Mouse (Mus musculus): ENCODE data around the gene Pacrg.
A peak's percentile ranks its signal among the peaks of the same experiment; 100 is the strongest.

Pacrg gene

DNA sequence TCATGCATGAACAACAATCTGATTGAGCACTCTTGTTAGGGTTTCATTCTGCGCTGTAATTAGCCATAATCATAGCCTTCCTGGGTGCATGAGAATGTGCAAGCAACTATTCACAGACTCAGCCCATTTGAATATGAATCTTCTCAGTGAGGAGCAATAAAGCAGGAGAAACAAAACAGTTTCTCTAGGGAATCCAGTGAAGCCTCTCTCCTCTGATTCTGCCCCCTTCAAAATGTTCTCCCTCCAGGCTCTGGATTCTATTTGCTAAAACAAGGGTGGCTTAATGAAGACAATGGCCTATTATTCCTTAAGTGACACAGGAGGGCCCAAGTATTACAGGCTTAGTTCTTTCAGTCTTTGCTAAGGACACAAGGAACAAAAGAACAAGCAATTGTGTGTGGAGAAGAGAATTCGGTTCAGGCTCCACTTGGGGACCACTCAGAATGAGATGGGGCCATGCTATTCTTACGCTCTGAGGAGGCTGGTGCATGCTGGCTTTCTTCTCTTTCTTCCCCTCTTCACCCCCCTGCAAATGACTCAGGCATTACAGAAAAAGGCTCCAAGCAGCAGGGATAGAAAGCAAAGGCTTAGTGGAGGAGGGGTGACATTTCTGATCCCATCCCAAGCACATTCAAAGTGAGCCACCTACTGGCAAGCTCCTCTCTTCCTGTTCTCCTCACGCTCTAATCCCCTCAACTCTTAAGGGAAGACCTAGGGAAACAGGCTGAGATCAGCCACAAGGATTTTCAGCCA, 95.2 kb downstream of the Pacrg start:
- peak; percentile 63 for DNase-seq (ENCODE audit: low read depth, low spot score)

DNA sequence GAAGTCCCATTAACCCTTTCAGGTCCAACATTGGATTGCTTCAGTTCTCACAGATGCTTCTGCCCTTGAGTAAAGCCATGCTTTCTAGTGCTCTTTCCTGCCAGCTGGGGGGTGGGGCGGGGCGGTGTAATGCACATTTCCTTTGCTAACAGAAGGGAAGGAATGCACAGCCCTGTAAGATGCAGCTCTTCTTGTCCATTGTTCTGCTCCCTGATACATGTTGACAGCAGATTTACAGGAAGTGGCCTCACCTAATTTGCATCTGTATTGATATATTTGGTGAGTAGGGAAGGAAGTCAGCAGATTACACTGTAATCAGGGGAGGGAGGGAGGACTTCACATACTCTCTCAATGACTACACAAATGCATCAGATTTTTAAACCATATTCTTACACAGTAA, 100.0 kb downstream of the Pacrg start:
- DNase-seq (ENCODE audit: low read depth, low spot score), result no peak

DNA sequence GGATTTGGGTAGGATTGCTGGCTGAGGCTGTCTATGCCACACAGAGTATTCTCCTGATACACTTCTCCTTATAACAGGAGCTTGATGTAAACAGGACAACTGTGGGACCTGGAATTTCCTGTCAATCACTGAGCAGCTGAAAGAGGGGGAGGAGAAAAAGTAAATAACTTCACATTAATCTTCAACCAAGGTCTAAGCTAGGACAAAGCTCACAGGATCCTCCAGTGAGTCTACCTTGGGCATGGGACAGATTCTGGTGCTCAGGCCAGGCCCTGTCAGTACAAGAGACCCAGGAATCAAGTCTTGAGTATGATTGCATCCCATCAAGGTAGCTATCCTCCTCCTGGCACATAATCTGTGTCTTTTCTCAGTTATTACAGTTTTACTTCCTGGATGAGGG, 102.1 kb downstream of the Pacrg start:
- no peak for DNase-seq (ENCODE audit: low read depth, low spot score)

DNA sequence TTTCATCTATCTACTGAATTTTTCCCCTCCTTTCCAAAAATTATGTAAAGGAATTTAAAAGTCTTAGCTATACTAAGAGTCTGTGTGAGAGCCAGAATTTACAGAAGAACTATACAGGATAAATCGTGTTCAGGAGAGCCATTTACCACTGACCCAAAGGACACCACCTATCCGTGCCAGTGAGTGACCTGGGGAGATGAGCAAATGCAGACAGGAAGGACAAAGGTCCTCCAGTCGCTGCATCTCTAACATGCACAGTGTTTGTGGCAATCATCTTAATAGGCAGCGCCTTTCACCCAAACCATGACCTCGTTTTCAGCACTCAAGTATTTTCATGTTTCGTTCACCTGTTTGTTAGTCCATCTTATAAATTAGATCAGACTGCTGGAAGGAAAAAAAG, 105.4 kb downstream of the Pacrg start:
- DNase-seq (ENCODE audit: low read depth, low spot score), result no peak

DNA sequence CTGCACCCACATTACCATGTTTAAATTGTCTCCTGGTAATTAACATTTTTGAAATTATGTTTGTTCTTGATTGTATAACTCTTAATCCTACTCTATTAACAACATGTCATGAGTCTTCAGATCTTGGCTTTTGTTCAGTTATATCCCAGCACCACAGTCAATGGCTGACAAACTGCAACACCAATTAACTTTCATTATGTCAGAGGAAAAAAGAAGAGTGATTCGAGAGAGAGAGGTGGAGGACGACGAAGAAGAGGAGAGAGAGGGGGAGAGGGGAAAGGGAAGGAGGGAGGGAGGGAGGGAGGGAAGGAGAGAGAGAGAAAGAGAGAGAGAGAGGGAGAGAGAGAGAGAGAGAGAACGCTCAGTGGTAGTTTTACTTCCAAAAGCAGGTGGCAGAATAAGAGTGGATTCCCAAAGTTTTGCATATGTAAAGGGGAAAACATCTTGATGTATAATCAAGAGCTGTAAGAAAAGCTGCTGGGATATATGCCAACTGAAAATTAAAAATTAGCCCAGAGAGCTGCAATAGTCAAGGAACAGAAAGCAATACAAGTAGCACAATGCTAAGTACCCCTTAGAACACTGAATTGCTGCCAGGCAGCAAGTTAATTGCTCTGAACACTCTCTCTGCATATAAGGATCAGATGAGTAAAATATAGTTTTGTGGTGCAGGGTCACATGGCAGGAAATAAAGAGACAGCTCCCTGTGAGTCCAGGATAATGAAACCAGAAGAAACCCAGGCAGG, 107.6 kb downstream of the Pacrg start:
- no peak for DNase-seq (ENCODE audit: low read depth, low spot score)

DNA sequence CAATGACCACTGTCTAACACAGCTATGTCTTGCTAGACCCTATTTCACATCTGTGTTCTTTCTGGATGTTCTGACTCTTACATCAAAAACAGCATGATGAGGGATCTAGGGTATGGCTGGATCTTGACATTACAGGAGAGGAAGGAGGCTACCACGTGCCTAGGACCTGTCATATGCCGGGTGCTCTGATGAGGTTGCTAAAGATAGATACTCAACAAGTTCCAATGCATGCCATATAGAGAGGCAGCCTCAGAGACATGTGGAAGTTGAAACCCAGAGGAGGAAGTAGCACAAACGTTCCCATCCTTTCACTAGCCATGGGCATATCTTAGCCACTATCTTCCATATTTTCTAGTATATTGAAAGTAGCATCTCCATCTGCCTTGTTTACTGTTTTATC, 115.3 kb downstream of the Pacrg start:
- no peak for DNase-seq (ENCODE audit: low read depth, low spot score)

DNA sequence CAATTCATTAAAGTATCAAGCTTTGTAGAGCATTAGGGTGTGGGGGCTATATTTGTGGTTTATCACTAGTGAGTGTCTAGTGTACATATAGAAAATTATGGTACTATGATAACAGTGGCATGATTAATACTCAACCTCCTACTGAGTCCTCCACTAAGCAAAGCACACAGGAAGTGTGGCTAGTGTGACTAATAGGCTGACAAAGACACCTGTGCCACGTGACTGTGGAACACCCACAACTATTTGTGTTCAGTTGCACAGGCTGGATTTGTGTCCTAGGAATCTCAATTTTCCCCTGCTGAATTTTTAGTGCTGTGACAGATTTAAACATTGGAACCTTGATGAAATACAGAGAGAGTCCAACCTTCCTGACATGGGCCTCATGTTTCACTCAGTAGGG, 118.5 kb downstream of the Pacrg start:
- DNase-seq (ENCODE audit: low read depth, low spot score), result no peak

DNA sequence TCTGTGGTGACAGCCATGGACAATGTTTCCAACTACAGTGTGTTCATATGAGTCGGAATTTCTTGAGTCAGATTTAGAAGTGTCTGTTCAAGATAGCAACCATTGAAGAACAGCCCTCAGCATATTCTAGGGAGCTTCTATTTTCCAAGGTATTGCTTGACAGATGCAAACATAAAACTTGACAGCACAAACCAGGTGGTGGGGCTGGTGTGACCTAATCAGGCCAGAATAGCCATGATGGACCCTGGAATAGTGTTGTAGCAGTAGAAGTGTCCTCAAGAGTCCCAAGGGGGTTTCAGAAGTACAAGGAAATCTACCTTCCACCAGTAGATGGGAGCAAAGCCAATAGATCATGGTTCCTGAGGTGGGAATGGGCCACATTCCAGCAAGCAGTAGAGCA, 123.0 kb downstream of the Pacrg start:
- no peak for DNase-seq (ENCODE audit: low read depth, low spot score)

DNA sequence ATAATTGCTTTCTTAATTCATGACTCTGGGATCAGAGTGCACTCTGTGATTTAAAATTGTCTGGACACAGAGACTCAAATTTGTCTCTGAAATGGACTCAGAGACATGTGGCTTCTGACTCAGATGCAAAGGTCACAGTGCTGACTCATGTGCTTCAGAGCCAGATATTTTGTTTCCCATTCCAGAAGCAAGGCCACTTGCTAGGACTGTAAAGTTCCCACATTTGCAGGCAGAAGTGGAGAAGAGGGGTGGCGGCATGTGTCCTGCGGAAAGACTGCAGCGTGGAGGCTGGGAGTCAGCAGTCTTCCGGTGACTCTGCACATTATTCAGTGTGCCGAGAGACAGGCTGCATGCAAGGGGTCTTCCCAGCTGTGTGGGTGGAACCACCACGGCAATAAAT, 137.3 kb downstream of the Pacrg start:
- DNase-seq (ENCODE audit: low read depth, low spot score), result no peak

DNA sequence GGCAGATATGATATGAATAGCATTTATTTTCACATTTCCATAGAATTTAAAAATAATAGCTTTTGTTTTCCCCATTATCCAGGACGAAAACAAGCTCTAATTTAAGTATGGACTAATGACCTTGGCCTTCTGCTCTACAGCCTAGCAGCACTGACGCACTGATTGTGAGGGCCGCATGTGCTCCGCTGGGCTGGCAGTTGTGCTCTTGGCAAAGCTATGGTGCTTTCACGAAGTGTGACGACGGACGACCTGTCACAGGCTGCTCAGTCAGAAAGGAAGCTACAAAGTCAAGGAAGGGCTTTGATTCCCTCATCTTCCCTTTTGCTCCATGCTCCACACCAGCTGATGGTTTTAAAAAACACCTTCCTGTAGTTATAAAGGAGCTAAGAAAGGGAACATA, 142.1 kb downstream of the Pacrg start:
- DNase-seq (ENCODE audit: low read depth, low spot score), result no peak

DNA sequence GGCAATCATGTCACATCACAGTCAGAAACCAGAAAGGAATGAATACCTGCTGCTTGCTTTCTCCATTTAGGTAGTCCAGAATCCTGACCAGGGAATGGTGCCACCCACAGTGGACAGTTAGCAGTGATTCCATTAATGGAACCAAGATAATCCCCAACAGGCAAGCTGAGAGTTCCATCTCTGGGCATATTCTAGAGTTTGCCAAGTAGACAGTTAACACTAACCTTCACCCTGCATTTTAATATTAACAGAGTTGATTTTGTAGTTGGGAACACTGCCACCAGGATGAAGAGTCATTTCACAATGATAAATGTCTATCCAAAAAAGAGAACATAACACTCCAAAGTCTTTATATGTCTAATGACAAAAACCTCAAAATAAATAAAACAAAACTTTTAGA, 144.7 kb downstream of the Pacrg start:
- no peak for DNase-seq (ENCODE audit: low read depth, low spot score)

DNA sequence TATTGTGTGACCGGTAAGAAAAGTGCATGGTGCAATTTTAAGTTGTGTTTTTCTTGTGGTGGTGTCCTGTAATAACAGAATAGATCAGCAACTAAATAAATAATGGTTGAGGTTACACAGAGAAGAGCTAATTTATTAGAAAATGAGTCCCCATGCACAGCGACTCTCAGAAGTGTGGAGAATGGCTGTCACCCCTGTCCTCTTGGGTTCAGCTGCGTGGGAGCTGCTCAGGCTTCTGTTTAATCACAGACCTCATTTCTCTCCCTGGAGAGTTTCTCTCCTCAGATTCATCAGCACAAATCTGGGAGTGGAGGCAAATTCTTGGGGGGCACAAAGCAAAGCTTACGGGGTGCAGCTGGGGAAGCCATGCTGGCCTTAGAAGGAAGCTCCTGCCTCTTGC, 163.0 kb downstream of the Pacrg start:
- no peak for DNase-seq (ENCODE audit: low read depth, low spot score)

DNA sequence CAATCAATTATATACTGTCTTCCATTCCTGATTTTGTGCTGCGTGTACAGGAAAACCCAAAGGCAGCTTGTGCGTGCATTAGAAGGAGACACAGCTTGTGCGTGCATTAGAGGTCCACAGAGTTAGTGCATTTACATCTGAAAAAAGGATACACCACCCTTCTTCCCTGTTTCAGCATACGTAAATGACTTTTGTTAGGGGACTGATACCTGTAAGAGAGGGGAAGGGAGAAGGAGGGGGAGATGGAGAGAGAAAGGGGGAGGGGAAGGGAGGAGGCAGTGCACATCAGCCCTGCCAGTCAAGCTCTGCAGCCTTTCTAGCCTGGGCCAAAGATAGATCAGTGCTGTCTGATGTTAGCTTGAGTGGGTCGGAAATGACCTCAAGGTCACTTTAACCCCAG, 164.6 kb downstream of the Pacrg start:
- DNase-seq (ENCODE audit: low read depth, low spot score), result no peak

DNA sequence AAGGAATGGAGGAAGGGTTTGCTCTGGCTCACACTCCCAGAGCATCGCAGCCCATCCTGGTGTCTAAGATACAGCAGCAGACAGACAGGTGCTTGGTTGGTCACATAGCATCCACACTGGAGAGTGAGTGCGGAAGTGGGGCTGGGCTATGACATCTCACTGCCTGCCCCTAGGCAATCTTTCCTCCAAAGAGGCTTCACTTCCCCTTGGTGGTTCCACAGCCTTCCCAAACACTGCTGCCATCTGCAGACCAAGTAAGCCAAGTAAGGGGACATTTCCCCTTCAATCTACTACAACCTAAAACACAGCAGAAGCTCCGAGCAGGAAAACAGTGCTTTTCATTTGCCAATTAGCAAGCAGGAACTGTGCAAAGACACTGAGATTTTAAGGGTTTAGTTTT, 165.1 kb downstream of the Pacrg start:
- DNase-seq (ENCODE audit: low read depth, low spot score), result no peak

DNA sequence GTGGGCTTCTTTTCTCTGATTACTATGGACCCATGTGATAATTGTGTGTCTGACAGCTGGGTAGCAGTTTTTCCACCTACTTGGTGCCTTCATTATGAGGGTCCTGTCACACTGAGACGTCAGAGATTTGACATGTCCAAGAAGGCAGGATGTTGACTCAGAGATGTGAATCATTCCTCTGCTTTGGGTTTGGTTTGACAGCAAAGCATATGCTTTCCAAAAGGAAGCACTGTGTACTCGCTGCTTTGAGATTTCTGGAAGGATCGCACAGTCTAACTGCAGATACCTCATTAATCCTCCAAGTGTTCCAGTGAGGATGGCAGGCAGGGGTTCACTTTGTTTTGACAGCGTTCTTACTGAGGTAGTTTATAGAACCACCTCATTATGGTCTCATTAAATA, 178.8 kb downstream of the Pacrg start:
- DNase-seq (ENCODE audit: low read depth, low spot score), result no peak

DNA sequence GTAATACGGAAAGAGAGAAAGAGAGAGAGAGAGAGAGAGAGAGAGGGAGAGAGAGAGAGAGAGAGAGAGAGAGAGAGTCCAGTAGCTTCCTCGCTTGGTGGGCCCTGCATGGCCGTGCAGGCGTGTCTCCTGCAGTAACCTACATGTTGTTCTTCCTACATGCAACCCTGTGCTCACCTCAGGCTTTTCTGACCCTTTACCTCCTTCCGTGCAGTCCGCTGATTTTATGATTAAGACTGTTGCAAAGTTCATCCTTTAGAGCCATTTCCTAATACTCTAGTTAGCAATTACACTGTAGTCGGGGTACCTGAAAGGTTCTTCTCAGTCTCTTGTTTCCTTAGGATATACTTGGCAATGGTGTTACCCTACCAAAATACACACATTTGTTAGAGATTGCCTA, 196.5 kb downstream of the Pacrg start:
- no peak for DNase-seq (ENCODE audit: low read depth, low spot score)

DNA sequence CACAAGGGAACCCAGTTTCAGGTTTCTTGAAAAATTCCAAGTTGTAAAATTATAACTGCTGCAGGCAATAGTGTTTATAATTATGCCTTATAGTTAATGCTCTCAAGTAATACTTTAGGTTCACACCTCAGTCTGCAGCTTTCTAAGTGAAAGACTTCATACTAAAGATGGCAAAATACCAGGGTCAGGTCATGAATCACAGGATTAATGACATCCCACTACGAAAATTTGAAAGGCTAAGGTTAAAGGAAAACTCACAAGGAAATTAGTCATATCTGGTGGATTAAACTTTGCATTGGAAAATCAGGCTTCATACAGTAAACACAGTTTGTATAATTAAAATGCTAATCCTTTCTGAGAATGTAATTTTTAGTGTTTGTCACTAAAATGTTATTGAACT, 200.3 kb downstream of the Pacrg start:
- DNase-seq (ENCODE audit: low read depth, low spot score), result no peak

DNA sequence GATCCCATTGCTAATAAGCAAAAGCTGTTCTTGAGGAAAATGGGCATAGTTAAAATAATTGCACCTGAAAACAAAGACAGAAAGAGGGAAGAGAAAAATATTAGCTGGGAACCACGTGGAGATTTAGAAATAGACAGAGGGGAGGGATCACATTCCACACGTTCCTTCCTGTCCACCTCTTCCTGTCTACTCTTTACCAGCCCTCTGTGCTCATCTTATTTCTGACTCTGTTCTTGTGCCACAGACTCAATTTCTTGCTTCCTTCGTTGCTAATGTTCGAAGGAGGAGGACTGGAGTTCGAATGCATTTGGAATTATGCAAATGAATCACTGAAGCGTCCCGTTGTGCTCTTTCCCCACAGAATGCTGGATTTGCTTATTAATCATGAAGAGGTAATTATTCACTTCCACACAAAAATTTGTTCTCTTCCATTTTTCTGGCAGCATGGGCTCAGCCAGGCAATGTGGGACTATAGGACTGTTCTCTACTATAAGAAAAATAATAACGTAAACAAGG, 204.1 kb downstream of the Pacrg start:
- DNase-seq (ENCODE audit: low read depth, low spot score), result no peak

DNA sequence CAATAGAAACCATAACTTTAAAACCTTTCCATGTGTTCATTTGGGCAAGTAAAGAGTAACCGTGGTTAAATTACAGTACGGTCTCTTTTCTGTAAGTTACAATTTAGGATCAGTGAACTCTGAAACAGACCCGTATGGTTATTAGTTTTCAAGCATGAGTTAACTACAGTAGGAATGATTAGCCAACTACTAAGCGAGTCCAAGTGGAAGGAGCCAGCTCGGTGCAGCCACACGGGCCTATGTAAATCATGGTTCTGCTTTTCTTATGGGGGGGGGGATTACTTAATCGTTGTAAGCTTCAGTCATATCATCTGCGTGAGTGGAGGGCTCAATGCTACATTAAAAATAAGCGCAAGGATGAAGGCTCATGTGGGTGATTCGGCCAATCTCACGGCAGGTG, 204.6 kb downstream of the Pacrg start:
- DNase-seq (ENCODE audit: low read depth, low spot score), result no peak

DNA sequence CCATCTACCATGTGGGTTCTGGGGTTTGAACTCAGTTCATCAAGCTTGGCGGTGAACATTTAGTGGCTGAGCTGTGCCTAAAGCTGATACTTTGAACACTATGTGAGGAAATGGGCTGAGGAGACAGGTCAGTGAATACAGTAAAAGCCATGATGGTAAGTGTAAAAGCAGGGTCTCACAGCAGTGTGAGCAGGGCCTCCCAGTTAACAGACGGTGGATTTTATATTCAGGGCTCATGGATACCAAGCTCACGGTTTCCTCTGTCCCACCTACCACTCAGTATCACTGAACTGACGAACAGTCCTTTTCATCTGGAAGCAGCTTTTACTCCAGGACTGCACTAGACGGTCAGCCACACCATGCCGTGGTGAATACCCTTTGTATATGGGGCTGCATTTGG, 205.1 kb downstream of the Pacrg start:
- DNase-seq (ENCODE audit: low read depth, low spot score), result no peak

DNA sequence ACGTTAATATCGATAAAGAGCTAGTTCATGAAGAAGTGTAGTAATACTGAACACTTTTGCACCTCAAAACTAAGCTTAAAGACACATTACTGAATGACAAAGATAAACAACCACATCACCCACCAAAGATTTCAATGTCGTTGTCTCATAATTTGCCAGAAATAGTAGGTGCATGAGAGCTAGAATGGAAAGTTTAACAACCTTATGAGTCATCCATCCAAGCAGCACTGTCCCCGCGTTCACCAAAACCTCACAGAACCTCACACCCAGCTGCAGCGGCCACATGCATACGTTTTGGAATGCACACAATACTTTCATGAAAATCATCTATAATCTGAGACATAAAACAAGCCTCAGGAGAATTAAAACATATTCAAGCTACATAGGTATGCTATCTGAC, 206.3 kb downstream of the Pacrg start:
- DNase-seq (ENCODE audit: low read depth, low spot score), result no peak

DNA sequence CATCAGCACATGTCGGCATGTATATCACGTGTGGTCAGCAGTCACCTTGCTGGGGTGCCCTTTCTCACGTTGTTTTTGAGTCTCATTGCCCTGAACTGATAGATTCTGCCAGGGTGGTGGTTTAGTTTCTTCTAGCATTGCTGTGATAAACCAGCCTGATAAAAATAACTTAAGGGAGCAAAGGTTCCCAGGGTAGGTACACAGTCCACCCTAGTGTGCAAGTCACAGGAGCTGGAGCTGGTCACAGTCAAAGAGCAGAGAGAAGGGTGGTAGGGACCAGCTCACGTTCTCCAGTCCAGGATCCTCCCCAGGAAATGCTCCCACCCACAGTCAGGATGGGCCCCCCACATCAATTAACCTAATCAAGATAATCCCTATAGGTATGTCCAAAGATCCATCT, 211.9 kb downstream of the Pacrg start:
- DNase-seq (ENCODE audit: low read depth, low spot score), result no peak

DNA sequence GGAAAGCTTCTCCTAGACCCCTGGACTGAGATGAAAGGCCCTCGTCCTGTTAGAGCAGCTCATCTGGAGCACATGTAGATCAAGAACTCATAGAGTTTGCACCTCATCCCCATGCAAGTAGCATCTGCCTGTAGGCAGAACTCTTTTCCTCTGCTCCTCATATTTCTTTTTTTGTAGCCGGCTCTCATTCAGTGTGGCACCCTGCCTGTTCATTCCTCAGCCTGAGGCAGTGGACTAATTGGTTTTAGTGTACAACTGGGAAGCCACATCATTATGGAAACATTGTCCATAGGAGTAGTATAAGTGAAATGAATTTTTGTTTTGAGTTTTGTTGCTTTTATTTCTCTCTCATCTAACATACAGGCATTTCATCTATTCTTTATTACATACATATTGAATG, 212.6 kb downstream of the Pacrg start:
- no peak for DNase-seq (ENCODE audit: low read depth, low spot score)

Measured in retina, adult 2 months (tissue).